ENCODE assay signal across 8 mouse cellular contexts in the genomic region with DNA sequence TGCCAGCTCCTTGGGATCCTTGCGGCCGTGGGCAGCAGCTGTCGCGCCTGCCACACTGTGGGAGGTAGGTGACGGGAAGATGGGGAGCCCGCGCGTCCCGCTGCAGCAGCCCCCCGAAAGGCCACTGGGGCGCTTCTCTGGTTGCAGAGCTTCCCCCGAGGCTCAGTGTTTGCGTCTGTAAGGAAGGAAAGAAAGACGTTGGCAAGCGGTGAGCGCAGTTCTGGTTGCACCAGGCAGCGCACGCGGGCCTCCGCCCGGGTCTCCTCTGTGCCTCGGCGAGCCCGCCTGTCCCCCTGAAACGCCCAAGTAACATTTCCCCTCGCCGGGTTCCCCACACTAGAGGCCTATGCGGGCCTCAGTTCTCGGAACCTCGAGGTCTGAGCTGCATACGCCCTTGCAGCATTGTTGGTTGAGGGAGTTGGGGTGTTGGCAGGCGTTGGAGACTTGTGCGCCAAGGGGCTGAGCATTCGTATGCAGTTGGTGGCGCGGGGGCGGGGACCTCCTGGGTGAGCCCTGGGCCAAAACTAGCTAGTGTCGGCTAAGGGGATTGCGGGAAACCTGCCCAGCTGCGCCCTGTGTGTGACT. TPM values are rescaled to one million over a fixed set of nuclear protein-coding genes. Genes with fewer than 3 reads are reported as not detected.
DNase-seq lines count a peak whose midpoint lies in the region; ATAC-seq and TF ChIP-seq lines count a peak whose summit lies in the region.

No protein-coding gene starts in this region.

- H3K9ac ChIP-seq in CH12.LX (ENCODE audit: insufficient read depth, low read depth): peak overlapping the region; percentile 23; the same call in 1 of the 2 replicates
- peak overlapping the region; percentile 78 for H3K9ac ChIP-seq in forebrain, embryonic 11.5 days (ENCODE audit: low read length)
- peak overlapping the region; percentile 97 for H3K9ac ChIP-seq in heart, embryonic 16.5 days (ENCODE audit: low read length)
- peak overlapping the region; percentile 95 for H3K9ac ChIP-seq in liver, embryonic 15.5 days
- peak overlapping the region; percentile 76 for H3K9ac ChIP-seq in neural tube, embryonic 13.5 days

- DNase-seq in CH12.LX (ENCODE audit: extremely low read depth): no peak
- DNase-seq in c-Kit-positive CD71-positive TER-119-negative erythroid progenitor cells, embryonic 14.5 days (ENCODE audit: low read depth): peak; percentile 83
- DNase-seq in forebrain, embryonic 11.5 days (ENCODE audit: low spot score): peak; percentile 84
- DNase-seq in kidney, postnatal 36 days: peak; percentile 57 to 81

- under 1% methylated on average over 39 of the region's 40 CpGs for WGBS in forebrain, embryonic 11.5 days
- WGBS in heart, embryonic 16.5 days: under 1% methylated on average over 40 of the region's 40 CpGs
- under 1% methylated on average over 40 of the region's 40 CpGs for WGBS in liver, embryonic 15.5 days (ENCODE audit: insufficient replicate concordance)
- under 1% methylated on average over 40 of the region's 40 CpGs for WGBS in neural tube, embryonic 13.5 days

- H3K4me3 ChIP-seq in CH12.LX (replicated peaks in 1 of 3; ENCODE audit: low read depth in 2 of 3, low read length in 2 of 3, poor library complexity in 1 of 3): peak overlapping the region; percentile 64 to 76 (median 69)
- peak overlapping the region; percentile 64 for H3K4me3 ChIP-seq in forebrain, embryonic 11.5 days (ENCODE audit: low read depth, low read length)
- peak overlapping the region; percentile 92 for H3K4me3 ChIP-seq in heart, embryonic 16.5 days (ENCODE audit: low read length)
- H3K4me3 ChIP-seq in liver, embryonic 15.5 days (replicated peaks): peak overlapping the region; percentile 86
- H3K4me3 ChIP-seq in neural tube, embryonic 13.5 days: peak overlapping the region; percentile 51
- H3K4me3 ChIP-seq in testis, adult 2 months (ENCODE audit: control insufficient read depth, low read depth, low read length): peak overlapping the region; percentile 79

- no peaks in the 10 kb centered on the region for H3K9me3 ChIP-seq in CH12.LX (replicated peaks; ENCODE audit: low read length)
- H3K9me3 ChIP-seq in forebrain, embryonic 11.5 days (ENCODE audit: control insufficient read depth, low read length): no peaks in the 10 kb centered on the region
- no peaks in the 10 kb centered on the region for H3K9me3 ChIP-seq in heart, embryonic 16.5 days (replicated peaks; ENCODE audit: control insufficient read depth, low read length)
- H3K9me3 ChIP-seq in liver, embryonic 15.5 days (replicated peaks): no peaks in the 10 kb centered on the region
- H3K9me3 ChIP-seq in neural tube, embryonic 13.5 days: no peaks in the 10 kb centered on the region

- in situ Hi-C loops in CH12.LX (cut with MboI; ENCODE audit: low pct_ligation_motif_present, low pct_unique_long_range_greater_than_20kb, low sequenced_read_pairs): no loop called here

- H3K4me1 ChIP-seq in CH12.LX (ENCODE audit: control insufficient read depth in 1 of 2, insufficient read depth in 2 of 2): peaks cover 13 to 42% of the 10 kb centered on the region in 2 experiments
- peaks cover 11% of the 10 kb centered on the region; the same call in 1 of the 2 replicates for H3K4me1 ChIP-seq in forebrain, embryonic 11.5 days (replicated peaks; ENCODE audit: control insufficient read depth, insufficient read depth, low read length)
- H3K4me1 ChIP-seq in heart, embryonic 16.5 days (ENCODE audit: control insufficient read depth, insufficient read depth, low read length): peaks cover 14% of the 10 kb centered on the region; the same call in 1 of the 2 replicates
- peaks cover 58% of the 10 kb centered on the region for H3K4me1 ChIP-seq in liver, embryonic 15.5 days (replicated peaks)
- peaks cover 22% of the 10 kb centered on the region for H3K4me1 ChIP-seq in neural tube, embryonic 13.5 days (replicated peaks)
- peaks cover 2% of the 10 kb centered on the region; the same call in 1 of the 2 replicates for H3K4me1 ChIP-seq in testis, adult 2 months (ENCODE audit: control insufficient read depth, insufficient read depth, low read length)

- no peaks in the 10 kb centered on the region for H3K79me2 ChIP-seq in CH12.LX (replicated peaks; ENCODE audit: control insufficient read depth, extremely low read depth, insufficient read depth, poor library complexity, severe bottlenecking)

- H3K27me3 ChIP-seq in CH12.LX (replicated peaks): no peaks in the 10 kb centered on the region
- H3K27me3 ChIP-seq in forebrain, embryonic 11.5 days (ENCODE audit: control insufficient read depth, insufficient read depth, low read length): peaks cover 5% of the 10 kb centered on the region; the same call in 1 of the 2 replicates
- H3K27me3 ChIP-seq in heart, embryonic 16.5 days (ENCODE audit: control insufficient read depth, insufficient read depth, low read length): no peaks in the 10 kb centered on the region
- H3K27me3 ChIP-seq in liver, embryonic 15.5 days: no peaks in the 10 kb centered on the region
- peaks cover 8% of the 10 kb centered on the region for H3K27me3 ChIP-seq in neural tube, embryonic 13.5 days
- H3K27me3 ChIP-seq in testis, adult 2 months (ENCODE audit: control insufficient read depth, insufficient read depth, low read length): no peaks in the 10 kb centered on the region

- H3K36me3 ChIP-seq in CH12.LX (replicated peaks in 1 of 2; ENCODE audit: control insufficient read depth in 1 of 2, insufficient read depth in 1 of 2, low read length in 1 of 2): peaks cover 0 to 3% of the 10 kb centered on the region in 2 experiments
- H3K36me3 ChIP-seq in forebrain, embryonic 11.5 days (ENCODE audit: control insufficient read depth, insufficient read depth, low read length): no peaks in the 10 kb centered on the region
- H3K36me3 ChIP-seq in heart, embryonic 16.5 days (ENCODE audit: control insufficient read depth, insufficient read depth): 0 out of 2 replicates have a peak, but pooled peaks cover 2% of the 10 kb centered on the region
- peaks cover 34% of the 10 kb centered on the region for H3K36me3 ChIP-seq in liver, embryonic 15.5 days (replicated peaks)
- H3K36me3 ChIP-seq in neural tube, embryonic 13.5 days: no peaks in the 10 kb centered on the region
- H3K36me3 ChIP-seq in testis, adult 2 months (ENCODE audit: control insufficient read depth, insufficient read depth, low read length): no peaks in the 10 kb centered on the region

- no peak for TF ChIP-seq CTCF in CH12.LX (conservative IDR thresholded peaks at IDR 0.05 in 1 of 2, IDR thresholded peaks at IDR 0.05 in 1 of 2; ENCODE audit: low read depth in 2 of 2, low read length in 2 of 2)
- TF ChIP-seq CTCF in testis, adult 2 months (IDR thresholded peaks at IDR 0.05; ENCODE audit: control insufficient read depth, insufficient read depth, insufficient replicate concordance, low read depth, low read length): no peak

- TF ChIP-seq EP300 in CH12.LX (IDR thresholded peaks at IDR 0.05; ENCODE audit: low read length): no peak

- peak overlapping the region; percentile 53 for H3K4me2 ChIP-seq in CH12.LX (ENCODE audit: insufficient read depth, low read depth, poor library complexity, severe bottlenecking)
- H3K4me2 ChIP-seq in forebrain, embryonic 11.5 days (ENCODE audit: low read depth, low read length, severe bottlenecking): peak overlapping the region; percentile 88
- peak overlapping the region; percentile 77 for H3K4me2 ChIP-seq in heart, embryonic 16.5 days (ENCODE audit: low read depth, low read length)
- H3K4me2 ChIP-seq in liver, embryonic 15.5 days: peak overlapping the region; percentile 82
- peak overlapping the region; percentile 60 for H3K4me2 ChIP-seq in neural tube, embryonic 13.5 days

- no peak for TF ChIP-seq POLR2A in CH12.LX (IDR thresholded peaks at IDR 0.05; ENCODE audit: low read depth, low read length)
- no peak for TF ChIP-seq POLR2A in testis, adult 2 months (IDR thresholded peaks at IDR 0.05; ENCODE audit: control insufficient read depth, low read depth, low read length)

- dilution Hi-C loops in CH12.LX (cut with MboI; ENCODE audit: extremely low pct_ligation_motif_present, extremely low pct_unique_long_range_greater_than_20kb, low sequenced_read_pairs): no loop called here

- TF ChIP-seq RAD21 in CH12.LX (IDR thresholded peaks at IDR 0.05; ENCODE audit: low read depth, low read length): no peak

- H3K27ac ChIP-seq in CH12.LX (ENCODE audit: insufficient read depth, low read depth): peak overlapping the region; percentile 12; the same call in 1 of the 2 replicates
- H3K27ac ChIP-seq in forebrain, embryonic 11.5 days (ENCODE audit: low read depth, low read length): peak overlapping the region; percentile 84
- peak overlapping the region; percentile 98 for H3K27ac ChIP-seq in heart, embryonic 16.5 days (ENCODE audit: low read length)
- peak overlapping the region; percentile 97 for H3K27ac ChIP-seq in liver, embryonic 15.5 days (replicated peaks)
- peak overlapping the region; percentile 84 for H3K27ac ChIP-seq in neural tube, embryonic 13.5 days (replicated peaks)
- H3K27ac ChIP-seq in testis, adult 2 months (ENCODE audit: control insufficient read depth, insufficient read depth, low read depth, low read length): peak overlapping the region; percentile 62

- peak; percentile 73 for ATAC-seq in forebrain, embryonic 11.5 days (replicated peaks; ENCODE audit: low FRiP score)
- peak; percentile 79 for ATAC-seq in heart, embryonic 16.5 days (replicated peaks; ENCODE audit: extremely low read depth, insufficient read depth, low FRiP score)
- peak; percentile 73 for ATAC-seq in liver, embryonic 15.5 days (ENCODE audit: insufficient read depth)
- ATAC-seq in neural tube, embryonic 13.5 days (ENCODE audit: low read depth): peak; percentile 88

RNA-seq across cellular contexts. Expression of a gene that starts 0.5 kb away (rescaled TPM):
- total RNA-seq in CH12.LX (2012; rRNA removed) (8.0 and 13.9 TPM in 2 replicates), CH12.LX (2014; rRNA removed) (5.0 and 5.5 TPM in 2 replicates)
- polyA plus RNA-seq in CH12.LX (2012; ENCODE audit: insufficient read length, low read depth): 13.7 and 15.5 TPM in 2 replicates
- 10.0 and 12.7 TPM in 2 replicates for polyA plus RNA-seq in forebrain, embryonic 11.5 days (2014; fragmentation: Nextera tagmentation; extraction: Ambion mirVana)
- polyA plus RNA-seq in heart, embryonic 16.5 days (2015; fragmentation: Nextera tagmentation; extraction: Ambion mirVana): 35.8 and 42.5 TPM in 2 replicates
- polyA plus RNA-seq in liver, embryonic 15.5 days (2015; fragmentation: Nextera tagmentation; extraction: Ambion mirVana): 42.8 and 50.4 TPM in 2 replicates
- polyA plus RNA-seq in neural tube, embryonic 13.5 days (2015; fragmentation: Nextera tagmentation; extraction: Ambion mirVana): 29.2 and 34.1 TPM in 2 replicates
- polyA plus RNA-seq in testis, adult 2 months (2012; rRNA removed): 10.5 and 13.6 TPM in 2 replicates

RNA-seq across cellular contexts. Expression of a gene that starts 31.0 kb away (rescaled TPM):
- total RNA-seq in CH12.LX (2012; rRNA removed) (not detected in 2 replicates), CH12.LX (2014; rRNA removed) (not detected in 2 replicates)
- polyA plus RNA-seq in CH12.LX (2012; ENCODE audit: insufficient read length, low read depth): not detected in 2 replicates
- polyA plus RNA-seq in forebrain, embryonic 11.5 days (2014; fragmentation: Nextera tagmentation; extraction: Ambion mirVana): not detected in 2 replicates
- polyA plus RNA-seq in heart, embryonic 16.5 days (2015; fragmentation: Nextera tagmentation; extraction: Ambion mirVana): not detected in 2 replicates
- polyA plus RNA-seq in liver, embryonic 15.5 days (2015; fragmentation: Nextera tagmentation; extraction: Ambion mirVana): not detected in 2 replicates
- not detected in 2 replicates for polyA plus RNA-seq in neural tube, embryonic 13.5 days (2015; fragmentation: Nextera tagmentation; extraction: Ambion mirVana)
- polyA plus RNA-seq in testis, adult 2 months (2012; rRNA removed): 0.16 and 0.31 TPM in 2 replicates

Comparison
In these comparisons a context has a peak if more than half of its experiments do, and no peak if none do; other contexts are left out.
1. H3K27ac ChIP-seq: peak in every context shown above with its lines; median percentile 98 in heart, embryonic 16.5 days; 97 in liver, embryonic 15.5 days; 84 in forebrain, embryonic 11.5 days; 84 in neural tube, embryonic 13.5 days; 62 in testis, adult 2 months; 12 in CH12.LX.
2. H3K9ac ChIP-seq: peak in every context shown above with its lines; median percentile 97 in heart, embryonic 16.5 days; 95 in liver, embryonic 15.5 days; 78 in forebrain, embryonic 11.5 days; 76 in neural tube, embryonic 13.5 days; 23 in CH12.LX.